30 mouse cellular contexts compared by ENCODE assay signal in genomic region chr2:43573526-43573925, GRCm38 (mm10). TPM values are rescaled to one million over a fixed set of nuclear protein-coding genes. Genes with fewer than 3 reads are reported as not detected.
"Had no signal": no experiment of that assay in that cellular context is flagged by ENCODE, and none has a peak within 500 bp of the region (broad histone marks: within the 10 kb centered on the region; RNA-seq: fewer than 3 reads in every experiment).

No protein-coding gene starts in this region.

- H3K36me3 ChIP-seq: limb, embryonic 10.5 days; limb, embryonic 12.5 days; limb, embryonic 13.5 days; limb, embryonic 15.5 days; liver, embryonic 12.5 days; liver, embryonic 13.5 days; liver, embryonic 15.5 days; lung, embryonic 15.5 days; midbrain, embryonic 10.5 days; neural tube, embryonic 12.5 days; neural tube, embryonic 13.5 days had no signal

- H3K27ac ChIP-seq: left cerebral cortex, adult 2 months; limb, embryonic 10.5 days; limb, embryonic 12.5 days; limb, embryonic 13.5 days; limb, embryonic 15.5 days; liver, embryonic 12.5 days; liver, embryonic 13.5 days; liver, embryonic 14.5 days; liver, embryonic 15.5 days; lung, embryonic 15.5 days; macrophage; midbrain, embryonic 10.5 days; neural tube, embryonic 12.5 days; neural tube, embryonic 13.5 days had no signal

- H3K4me1 ChIP-seq: limb, embryonic 10.5 days; limb, embryonic 12.5 days; limb, embryonic 13.5 days; limb, embryonic 15.5 days; liver, embryonic 12.5 days; liver, embryonic 13.5 days; liver, embryonic 15.5 days; lung, embryonic 15.5 days; megakaryocyte, embryonic 14.5 days; midbrain, embryonic 10.5 days; neural tube, embryonic 12.5 days; neural tube, embryonic 13.5 days had no signal

- DNase-seq: left cerebral cortex, postnatal 4 days; liver; liver, embryonic 13.5 days; liver, postnatal 0 days; lung, adult 18-20 months; lung, adult 2 months; lung, embryonic 14.5 days; lung, postnatal 10 days; lung, postnatal 14 days; lung, postnatal 36 days; lung, postnatal 4 days had no signal

- ATAC-seq: liver, embryonic 12.5 days; liver, postnatal 0 days; lung, postnatal 0 days; midbrain, embryonic 16.5 days had no signal

- H3K9me3 ChIP-seq: limb, embryonic 10.5 days; limb, embryonic 12.5 days; limb, embryonic 13.5 days; limb, embryonic 15.5 days; liver, embryonic 12.5 days; liver, embryonic 13.5 days; liver, embryonic 15.5 days; lung, embryonic 15.5 days; midbrain, embryonic 10.5 days; neural tube, embryonic 12.5 days; neural tube, embryonic 13.5 days had no signal

- H3K4me3 ChIP-seq: left cerebral cortex, adult 2 months; limb, embryonic 10.5 days; limb, embryonic 12.5 days; limb, embryonic 13.5 days; limb, embryonic 15.5 days; liver, embryonic 12.5 days; liver, embryonic 13.5 days; liver, embryonic 15.5 days; lung, embryonic 15.5 days; megakaryocyte, embryonic 14.5 days; midbrain, embryonic 10.5 days; myocyte; neural tube, embryonic 12.5 days; neural tube, embryonic 13.5 days had no signal

- H3K9ac ChIP-seq: limb, embryonic 12.5 days; limb, embryonic 13.5 days; limb, embryonic 15.5 days; liver, embryonic 12.5 days; liver, embryonic 13.5 days; liver, embryonic 14.5 days; liver, embryonic 15.5 days; liver, postnatal 0 days; lung, embryonic 14.5 days; lung, embryonic 15.5 days; neural tube, embryonic 12.5 days; neural tube, embryonic 13.5 days had no signal

- H3K4me2 ChIP-seq: limb, embryonic 12.5 days; limb, embryonic 13.5 days; limb, embryonic 15.5 days; liver, embryonic 11.5 days; liver, embryonic 12.5 days; liver, embryonic 13.5 days; liver, embryonic 15.5 days; lung, embryonic 14.5 days; lung, embryonic 15.5 days; midbrain, embryonic 11.5 days; neural tube, embryonic 12.5 days; neural tube, embryonic 13.5 days had no signal

- H3K27me3 ChIP-seq: limb, embryonic 12.5 days; limb, embryonic 13.5 days; limb, embryonic 15.5 days; liver, embryonic 12.5 days; liver, embryonic 13.5 days; liver, embryonic 15.5 days; lung, embryonic 15.5 days; megakaryocyte, embryonic 14.5 days; neural tube, embryonic 12.5 days; neural tube, embryonic 13.5 days had no signal

RNA-seq across cellular contexts. Expression of gene Kynu, which starts 18.4 kb away (rescaled TPM):
- polyA plus RNA-seq: myocyte had no signal
